Mouse (Mus musculus) lung, postnatal 0 days (tissue): ENCODE data around the gene Dgkd.

ENCODE experiments used
- CTCF ChIP-seq: IDR thresholded peaks from 2 replicates; pipeline ENCODE4 v1.5.1; 2016; ENCODE audit warnings: antibody characterized with exemption, mild to moderate bottlenecking
- EP300 ChIP-seq: IDR thresholded peaks from 2 replicates; pipeline ENCODE4 v1.6.1; 2016; ENCODE audit warnings: antibody characterized with exemption, mild to moderate bottlenecking, control low read depth

GRCm38 (mm10) chr1:87908006-87908405 lies 54.9 kb downstream of the Dgkd start:
- TF ChIP-seq CTCF, result no peak
- no peak for TF ChIP-seq EP300
